Mouse (Mus musculus) c-Kit-positive CD71-positive TER-119-negative erythroid progenitor cells, embryonic 14.5 days (primary cell): ENCODE results near the gene St3gal3.

ENCODE experiments used
- DNase-seq: peaks from one replicate; pipeline ENCODE4 v3.0.0-alpha.2; 2013; ENCODE audit warnings: low read depth

St3gal3 gene

DNA sequence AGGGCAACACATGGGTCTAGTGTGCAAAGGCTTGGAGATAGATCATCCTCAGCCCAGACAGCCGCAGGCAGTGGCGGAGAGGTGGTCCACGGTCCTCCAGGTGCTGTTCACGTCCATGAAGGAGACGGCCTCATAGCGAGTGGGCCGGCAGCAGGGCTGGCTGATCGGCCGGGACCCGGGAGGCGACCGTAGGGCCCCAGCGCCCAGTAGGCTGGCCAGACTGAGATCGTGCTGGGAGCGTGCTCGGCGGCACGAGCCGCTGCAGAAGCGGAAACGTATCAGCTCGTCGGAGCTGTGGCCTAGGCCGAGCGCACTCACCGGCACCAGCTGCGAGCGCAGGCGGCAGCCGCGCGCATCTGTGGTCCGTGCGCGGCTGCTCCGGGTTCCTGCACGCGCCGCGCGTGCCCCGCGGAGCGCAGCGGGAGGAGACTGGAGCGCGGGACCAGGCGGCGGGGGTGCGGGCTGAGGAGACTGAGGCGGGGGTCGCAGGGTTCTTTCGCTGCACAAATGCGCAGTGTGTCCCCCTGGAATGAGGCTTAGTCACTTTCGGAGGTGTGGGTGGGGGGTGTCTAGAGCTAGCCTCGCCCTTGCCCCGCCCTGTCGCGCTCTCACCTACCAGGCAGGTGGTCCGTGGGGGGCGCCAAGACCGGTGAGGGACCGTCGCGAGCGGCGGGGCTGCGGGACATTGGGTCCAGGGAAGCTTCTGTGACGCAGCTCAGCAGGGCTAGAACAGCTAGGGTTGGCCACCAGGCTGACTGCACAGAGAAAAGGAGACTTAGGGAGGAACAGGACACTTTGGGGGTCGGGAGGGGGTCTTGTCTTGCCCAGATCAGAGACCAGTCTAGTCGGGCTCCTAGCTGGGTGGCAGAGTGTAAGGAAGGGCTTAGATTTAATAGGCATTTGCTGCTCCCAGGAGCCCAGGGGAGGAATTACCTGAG lies 207.9 kb downstream of the St3gal3 start:
- DNase-seq: no peak

DNA sequence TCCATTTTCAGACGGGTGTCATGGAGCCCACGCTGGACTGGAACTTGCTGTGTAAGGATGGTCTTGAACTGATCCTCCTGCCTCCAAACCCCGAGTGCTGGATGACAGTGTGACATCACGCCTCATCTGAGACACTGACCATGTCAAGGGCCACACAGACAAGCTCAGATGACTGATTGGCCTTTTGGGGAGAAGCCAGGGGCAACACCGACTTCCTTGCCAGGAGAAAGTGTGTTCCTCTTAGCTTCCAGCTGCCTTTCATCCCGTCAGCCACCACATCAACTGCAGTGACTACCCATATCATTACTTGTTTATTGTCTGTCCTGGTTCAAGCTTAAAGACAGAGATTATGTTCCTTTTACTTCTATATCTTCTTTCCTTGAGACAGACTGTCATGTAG lies 209.8 kb downstream of the St3gal3 start:
- DNase-seq: no peak

DNA sequence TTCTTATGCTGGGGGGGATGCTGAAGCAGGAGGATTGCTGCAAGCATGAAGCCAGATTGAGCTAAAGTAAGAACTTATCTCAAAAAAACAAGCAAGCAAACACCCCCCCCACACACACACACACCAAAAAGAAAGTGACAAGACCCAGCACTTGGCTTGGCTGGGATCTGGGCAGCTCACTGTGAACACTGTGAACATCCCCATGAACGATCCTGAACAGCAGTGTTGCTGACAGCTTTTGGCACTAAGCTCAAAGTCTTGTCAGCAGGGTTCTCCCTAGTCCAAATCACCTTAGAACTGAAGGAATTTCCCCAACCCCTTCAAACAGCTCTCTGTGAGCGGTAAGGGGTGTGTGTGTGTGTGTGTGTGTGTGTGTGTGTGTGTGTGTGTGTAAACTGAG lies 211.3 kb downstream of the St3gal3 start:
- no peak for DNase-seq

DNA sequence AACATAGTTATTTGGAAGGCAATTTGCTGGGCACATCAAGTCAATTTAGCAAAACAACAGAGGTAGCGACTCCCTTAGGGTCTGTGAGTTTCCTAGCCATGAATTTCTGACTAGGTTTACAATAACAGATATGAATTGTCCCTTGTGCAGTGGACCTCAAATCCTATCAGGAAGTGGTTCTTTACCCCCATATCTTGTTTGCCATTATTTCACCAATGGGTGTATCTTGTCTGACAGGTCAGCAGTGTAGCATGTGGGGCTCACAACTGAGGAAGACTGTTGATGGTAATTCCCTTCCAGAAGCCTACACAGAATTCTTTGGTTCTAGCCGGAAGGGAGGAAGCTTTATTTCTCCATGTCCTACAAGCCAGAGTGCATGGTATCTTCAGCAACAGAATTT lies 213.4 kb downstream of the St3gal3 start:
- no peak for DNase-seq

DNA sequence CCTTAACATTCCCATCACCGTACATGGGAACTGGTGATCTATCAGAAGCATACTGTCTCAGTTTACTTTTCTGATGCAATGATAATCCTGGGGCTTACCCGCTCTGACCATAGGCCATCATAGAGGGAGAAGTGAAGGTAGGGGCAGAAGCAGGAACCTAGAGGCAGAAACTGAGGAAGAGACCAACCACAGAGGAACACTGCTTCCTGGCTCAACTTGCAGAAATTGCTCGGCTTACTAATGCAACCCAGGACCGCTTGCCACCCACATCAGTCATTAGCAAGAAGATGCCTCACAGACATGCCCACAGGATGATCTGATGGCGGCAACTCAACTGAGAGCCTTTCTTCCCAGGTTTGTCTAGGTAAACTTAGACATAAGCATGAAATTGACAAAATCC lies 216.0 kb downstream of the St3gal3 start:
- no peak for DNase-seq

DNA sequence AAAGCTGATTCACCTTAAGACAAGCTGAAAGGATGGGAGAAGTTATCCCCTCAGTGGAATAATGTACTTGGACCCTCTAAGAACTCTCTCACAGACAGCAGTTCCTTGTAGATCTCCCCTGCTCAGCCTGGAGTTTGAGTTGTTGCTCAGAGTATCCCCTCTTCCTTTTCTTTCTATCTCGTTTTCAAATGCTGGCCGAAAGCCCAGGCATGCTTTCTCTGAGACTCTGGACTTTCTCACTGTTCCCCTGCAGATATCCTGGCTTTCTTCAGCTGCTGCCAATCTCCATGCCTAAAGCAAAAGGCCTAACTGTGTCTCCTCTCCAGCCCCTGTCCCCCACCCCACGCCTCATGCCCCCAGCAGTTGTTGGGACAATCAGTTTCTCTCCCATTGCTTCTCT lies 216.5 kb downstream of the St3gal3 start:
- DNase-seq: no peak

DNA sequence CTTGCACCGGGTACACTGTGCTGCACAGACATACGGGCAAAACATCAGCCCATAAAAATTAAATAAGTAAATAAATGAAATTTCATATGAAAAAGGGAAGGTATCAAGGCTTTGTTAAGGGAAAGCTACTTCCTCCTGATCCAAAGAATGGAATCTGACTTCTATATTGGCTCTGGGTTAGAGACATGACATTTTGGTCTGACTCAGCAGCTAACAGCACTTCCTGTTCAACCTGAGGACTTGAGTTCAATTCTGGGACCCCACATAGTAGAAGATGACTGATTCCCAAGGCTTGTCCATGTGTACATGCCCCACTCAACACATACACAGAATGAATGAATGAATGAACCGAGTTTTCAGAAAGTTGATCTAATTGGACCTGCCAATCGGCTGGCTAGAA lies 216.9 kb downstream of the St3gal3 start:
- DNase-seq: no peak

DNA sequence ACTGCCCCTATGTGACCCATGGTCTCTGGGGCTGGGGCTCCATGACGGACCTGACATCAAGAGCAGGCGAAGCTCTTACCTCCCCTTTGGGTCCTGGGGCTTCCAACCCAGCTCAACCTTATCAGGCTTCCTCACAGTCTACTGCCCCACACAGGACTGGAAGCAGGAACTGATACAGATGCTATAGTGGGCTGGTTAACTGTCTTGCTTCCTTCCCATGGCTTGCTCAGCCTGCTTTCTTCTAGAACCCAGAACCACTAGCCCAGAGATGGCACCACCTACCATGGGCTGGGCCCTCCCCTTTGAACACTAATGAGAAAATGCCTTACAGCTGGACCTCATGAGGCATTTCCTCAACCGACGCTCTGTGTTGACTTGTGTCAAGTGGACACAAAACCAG lies 217.3 kb downstream of the St3gal3 start:
- no peak for DNase-seq

DNA sequence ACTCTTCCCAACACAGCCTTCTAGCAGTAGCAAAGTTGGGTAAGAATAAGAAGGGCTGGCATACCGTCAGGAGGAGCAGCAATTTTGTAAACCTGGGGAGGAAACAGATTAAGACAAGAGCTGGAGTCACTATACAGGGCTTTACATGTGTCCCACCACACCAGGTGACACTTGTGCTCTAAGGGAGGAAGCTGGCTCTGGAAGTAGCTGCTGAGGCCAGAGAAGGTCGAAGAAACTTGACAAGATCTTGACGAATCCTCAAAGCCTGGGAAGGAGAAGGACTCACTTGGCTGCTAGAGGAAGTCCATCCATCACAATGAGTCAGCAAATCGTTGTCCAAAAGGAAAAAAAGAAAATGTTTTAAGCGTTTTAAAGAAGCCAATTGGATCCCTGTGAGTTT lies 218.3 kb downstream of the St3gal3 start:
- DNase-seq: no peak

DNA sequence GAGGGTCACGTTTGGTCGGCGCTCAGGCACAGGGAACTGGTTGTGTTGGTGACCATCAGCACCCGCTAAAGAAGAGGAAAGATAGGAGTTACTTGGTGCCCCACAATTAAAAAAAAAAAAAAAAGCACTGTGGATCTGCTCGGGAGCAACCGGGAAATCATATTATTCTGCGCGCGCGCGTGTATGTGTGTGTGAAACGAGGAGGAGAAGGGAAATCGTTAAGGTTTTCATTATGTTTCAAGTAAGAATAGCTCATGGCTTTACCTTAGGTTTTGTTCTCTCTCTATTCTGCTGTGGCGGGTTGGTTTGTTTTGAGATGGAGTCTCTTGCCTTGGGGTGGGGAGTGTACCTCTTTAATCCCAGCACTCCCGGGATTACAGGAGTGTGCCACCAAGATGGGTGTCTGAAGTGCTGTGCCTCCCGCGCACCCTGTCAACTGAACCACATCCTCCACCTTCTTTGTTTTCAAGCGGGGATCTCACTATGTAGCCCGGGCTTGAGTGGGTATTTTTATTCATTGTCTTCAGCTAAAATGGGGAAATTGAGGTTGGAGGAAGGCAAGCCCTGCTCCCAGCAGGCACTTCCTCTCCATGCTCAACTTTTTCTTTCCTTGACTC lies 219.1 kb downstream of the St3gal3 start:
- DNase-seq: peak; percentile 30

DNA sequence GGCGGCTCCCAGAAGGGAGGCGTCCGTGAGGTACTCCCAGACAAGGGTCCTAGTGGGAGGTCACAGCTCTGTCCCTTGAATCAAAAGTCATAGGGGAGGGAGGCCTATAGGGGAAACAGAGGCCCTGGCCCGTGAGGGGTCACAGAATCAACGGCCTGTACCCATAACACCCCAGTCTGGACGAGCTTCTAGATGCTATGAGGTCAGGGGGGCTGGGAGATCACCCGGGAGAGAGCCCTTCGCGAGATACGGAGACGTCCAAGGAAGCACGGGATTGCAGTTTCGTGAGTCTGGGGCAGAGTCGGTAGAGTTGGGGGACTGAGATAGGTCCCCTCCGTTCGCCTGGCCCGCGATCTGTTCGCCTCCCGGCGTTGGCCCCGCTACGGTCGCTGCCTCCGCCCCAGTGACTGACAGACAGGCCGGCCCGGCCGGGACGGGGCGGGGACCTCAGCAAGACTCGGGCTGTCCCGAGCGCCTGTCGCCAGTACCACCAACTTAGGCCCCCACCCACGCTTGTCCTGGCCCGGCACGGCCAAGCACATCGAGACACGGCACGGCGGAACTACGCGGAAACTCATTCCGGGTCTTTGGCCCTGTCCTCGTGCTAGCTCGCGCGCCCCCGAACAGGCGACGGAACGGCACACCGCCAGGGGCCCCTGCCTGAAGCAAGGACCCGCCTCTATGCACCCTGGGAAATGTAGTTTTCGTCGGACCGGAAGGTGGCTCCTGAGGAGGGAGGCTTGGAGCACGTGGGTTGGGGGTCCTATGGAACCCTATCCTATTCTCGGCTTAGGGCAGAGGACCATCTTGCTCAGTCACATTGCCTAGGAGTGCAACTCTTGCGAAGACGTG lies 219.9 kb downstream of the St3gal3 start, which contains the start of gene Ipo13:
Gene Ipo13 (minus strand): TSS at position 409 of the 852 bp plus-strand sequence.
- DNase-seq: peak; percentile 87

DNA sequence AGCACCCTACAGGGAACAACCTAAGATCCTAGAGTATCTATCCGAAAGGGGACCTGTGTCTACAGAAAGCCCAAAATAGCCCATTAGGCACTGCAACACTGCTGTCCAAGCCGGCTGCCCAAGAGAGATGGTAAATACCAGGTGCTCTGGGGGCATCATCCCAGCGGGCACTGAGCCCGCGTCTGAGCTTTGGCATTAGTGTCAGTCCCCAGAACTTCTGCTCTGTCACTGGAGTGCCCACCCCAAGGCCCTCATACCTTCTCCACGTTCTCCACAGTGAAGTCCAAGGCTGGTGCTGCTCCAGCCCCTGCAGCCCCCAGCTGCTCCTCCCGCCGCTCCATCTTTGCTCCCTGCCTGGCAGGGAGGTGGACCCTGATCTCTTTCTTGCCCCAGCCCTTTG lies 220.7 kb downstream of the St3gal3 start:
- DNase-seq: no peak

DNA sequence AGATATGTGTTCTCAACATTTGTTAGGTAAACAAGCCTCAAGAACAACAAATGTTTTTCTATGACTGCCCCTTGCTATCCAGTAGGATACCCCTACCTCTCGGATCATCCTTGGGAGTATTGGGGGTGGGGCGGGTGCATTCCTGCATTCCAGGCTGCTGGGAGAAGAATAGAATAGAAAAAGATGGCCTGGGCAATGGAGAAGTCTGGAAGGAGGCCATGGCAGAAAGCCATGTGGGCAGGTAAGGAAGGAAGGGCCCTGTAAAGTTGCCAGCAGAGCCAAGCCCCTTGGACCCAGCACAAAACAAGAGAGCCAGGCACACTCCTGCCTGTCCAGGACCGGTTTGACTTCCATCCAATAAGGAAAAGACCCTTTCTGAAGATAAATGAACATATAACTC lies 221.3 kb downstream of the St3gal3 start:
- no peak for DNase-seq

DNA sequence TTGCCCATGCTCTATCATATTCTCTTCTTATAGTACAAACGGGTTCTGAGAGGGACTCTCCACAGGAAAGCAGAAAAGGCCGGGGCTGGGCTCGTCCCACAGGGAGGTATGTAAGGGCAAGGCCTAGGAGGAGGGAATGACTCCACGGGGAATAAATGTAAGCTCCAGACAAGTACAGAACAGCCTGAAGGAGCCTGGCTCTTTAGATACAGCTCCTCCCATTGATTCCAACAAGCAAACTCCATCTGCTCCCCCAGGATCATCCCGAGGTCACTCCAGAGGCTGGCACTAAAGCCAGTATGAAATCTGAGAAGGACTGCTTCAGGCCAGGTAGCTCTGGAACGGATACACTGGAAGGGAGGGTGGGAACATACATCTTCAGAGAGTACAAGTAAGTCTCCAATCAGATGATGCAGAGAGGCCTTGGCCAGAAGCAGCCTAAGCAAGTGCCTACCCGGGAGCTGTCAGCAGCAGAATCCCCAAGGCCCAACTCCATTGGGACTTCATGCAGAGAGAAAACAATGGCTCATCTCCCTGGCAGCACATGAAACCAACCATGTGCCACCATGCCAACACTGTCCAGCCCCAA lies 221.9 kb downstream of the St3gal3 start:
- DNase-seq: no peak

DNA sequence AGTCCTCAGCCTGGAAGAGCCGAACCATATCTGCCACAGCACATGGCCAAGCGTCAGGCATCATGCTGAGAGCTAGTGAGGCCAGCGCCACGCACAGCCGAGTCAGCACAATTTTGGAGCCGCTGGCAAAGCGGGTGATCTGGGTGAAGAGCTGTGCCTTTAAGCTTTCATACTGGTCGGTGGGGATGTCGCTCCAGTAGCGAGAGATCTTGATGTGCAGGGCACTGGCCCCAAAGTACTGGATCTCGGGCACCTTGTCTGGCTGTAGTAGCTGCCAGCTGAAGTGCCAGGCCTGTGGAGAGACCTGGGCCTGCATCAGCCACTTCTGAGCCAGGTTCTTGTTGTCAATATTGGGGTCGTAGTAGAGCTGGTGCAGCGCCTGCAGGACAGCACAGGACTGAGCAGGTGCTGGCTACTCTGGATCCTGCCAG lies 222.6 kb downstream of the St3gal3 start:
- DNase-seq: no peak

DNA sequence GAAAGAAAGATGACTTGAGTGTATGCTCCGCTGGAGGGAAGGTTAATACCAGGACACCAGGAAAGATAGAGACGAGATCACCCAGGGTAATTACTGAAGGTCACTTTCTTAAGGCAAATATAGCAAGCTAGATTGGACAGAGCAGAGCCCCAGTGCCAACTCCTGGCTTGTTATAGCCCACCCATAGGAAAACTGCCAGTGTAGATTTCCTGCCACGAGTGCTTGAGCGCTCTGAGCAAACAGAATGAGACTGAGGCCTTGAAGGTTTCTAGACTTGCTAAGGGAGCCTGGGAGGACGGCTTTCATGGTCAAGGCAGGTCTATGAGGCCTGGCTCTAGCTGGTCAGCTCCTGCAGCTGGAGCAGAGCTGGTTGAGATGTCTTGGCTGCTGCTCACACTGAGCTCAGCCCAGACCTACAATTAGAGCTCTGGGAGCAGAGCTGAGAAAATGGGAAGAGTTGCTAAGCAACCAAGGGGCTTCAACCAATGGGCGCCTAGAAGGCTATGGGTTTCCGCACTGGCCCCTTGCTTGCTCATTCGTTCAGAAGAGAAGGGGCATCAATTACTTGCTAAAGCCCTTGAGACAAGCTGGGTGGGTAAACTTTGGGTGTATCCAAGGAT lies 225.8 kb downstream of the St3gal3 start:
- DNase-seq: no peak

DNA sequence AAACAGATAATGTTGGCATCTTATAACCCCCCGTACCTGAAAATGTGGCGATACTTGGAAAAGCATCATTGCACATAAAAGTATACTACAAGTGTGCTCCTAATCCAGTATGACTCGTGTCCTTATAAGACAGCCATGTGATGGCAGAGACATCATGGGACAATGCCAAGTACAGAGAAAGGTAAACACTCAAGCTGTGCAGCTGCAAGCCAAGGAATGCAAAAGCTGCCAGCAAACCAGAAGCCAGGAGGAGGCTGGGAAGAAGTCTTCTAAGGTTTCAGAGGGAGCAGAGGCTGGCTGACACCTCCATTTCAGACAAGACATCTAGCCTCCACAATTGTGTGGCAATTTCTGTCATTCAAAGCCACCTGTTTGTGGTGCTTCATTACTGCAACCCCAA lies 228.5 kb downstream of the St3gal3 start:
- DNase-seq: no peak

DNA sequence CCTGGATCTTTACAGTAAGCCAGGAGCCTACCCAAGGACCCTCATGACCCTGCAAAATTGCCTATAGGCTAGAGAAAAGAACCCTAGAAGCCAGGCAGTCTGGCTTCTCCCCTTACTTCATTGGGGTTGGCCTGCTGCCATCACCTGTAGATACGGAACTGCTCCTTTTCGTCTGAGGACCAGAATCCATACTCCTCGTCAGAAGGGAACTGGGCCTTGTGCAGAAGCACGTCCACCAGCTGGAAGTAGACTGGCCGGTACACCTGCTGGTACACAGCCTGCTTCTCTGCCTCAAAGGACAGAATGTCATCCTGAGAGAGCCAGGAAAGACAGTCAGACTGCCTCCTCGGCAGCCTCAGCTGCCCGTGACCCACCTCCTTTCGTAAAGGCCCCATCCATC lies 230.0 kb downstream of the St3gal3 start:
- no peak for DNase-seq

DNA sequence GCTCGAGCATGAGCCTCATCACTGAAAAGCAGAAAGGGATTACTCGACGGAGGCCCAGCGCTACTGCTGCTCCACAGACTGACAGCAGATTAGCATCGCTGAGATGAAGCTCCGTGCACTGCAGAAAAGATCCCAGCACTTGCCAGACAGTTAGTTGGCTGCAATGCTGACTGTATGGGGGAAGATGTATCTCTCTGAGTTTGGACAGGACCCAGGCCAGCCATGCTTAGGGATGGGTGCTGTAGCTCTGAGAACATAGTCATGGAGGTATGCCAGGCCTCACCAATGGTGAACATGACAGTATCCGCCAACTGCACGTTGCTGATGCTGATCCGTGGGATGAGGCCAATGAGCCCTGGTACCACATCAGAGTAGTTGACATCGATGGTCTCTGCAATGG lies 230.6 kb downstream of the St3gal3 start:
- no peak for DNase-seq

DNA sequence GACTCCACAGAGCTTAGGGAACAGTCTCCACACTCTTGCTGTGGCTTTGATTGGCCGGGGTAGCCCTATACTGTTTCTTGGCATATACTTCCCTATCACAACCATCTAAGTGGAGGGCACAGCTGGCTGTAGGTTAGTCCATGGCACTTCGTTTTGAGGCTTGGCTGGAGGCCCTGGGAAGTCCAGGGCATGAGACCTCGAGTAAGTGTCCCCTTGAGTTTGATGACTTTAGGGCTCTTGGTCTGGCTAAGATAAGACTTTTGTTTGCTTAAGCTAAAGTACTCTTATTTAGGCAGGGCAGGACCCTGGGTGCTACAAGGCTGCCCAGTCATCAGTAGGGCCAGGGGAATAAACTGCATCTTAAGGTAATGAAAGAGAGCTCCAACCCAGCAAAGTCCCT lies 236.6 kb downstream of the St3gal3 start:
- DNase-seq: no peak

DNA sequence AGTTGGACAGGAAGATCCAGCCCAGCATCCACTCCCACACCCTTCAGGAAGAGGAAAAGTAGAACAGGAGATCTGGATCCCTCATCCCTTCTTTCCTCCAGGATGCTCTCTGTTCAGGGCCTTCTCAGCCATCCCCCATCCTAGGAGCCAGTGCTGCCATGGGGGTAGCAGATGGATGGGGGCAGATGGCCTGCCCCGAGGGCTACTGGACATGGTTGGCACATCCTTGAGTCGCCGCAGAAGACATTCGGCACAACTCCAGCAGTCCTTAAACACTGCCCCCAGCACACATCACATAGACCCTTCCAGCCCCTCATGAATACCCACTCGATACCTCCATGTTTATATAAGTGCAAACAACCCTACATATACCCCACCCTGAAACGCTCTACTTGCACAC lies 238.7 kb downstream of the St3gal3 start:
- DNase-seq: no peak

DNA sequence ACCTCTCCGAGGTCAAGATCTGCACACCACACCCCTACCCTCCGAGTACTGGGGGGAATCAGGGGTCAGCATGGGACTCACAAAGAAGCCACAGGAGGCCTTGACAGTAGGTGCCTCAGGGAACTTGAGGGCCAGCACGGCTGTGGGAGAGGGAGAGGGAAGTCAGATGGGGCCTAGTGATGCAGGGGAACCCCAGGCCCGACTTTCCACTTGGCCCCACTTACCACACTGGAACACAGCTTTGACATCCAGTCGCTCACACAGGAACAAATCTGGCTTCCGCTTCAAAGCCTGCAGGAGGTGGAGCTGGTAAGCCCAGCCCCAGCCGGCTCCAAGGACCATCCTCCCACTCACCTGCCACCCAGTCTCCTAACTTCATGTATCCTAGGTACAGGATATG lies 239.4 kb downstream of the St3gal3 start:
- no peak for DNase-seq
